Mouse (Mus musculus) cerebellum, adult 2 months (tissue): Measurements from ENCODE around the gene Slc30a5. TPM values are rescaled to one million over a fixed set of nuclear protein-coding genes. Genes with fewer than 3 reads are reported as not detected.

Experiments
- DNase-seq, 2 experiments: peaks; one replicate each; pipeline ENCODE4 v3.0.0; 2021
- H3K27ac ChIP-seq: fragments of 200-500 bp; 2 replicates; pipeline ENCODE4 v1.5.1; 2012; ENCODE audit warnings: low read length, control low read depth, inconsistent platforms; ENCODE audit not compliant: insufficient read depth
- H3K27me3 ChIP-seq: fragments of 200-500 bp; 2 replicates; pipeline ENCODE4 v1.6.1; 2012; ENCODE audit warnings: inconsistent platforms, mild to moderate bottlenecking, low read length, moderate library complexity; ENCODE audit not compliant: control insufficient read depth, insufficient read depth
- H3K4me1 ChIP-seq: fragments of 200-500 bp; 2 replicates; pipeline ENCODE4 v1.6.1; 2011; ENCODE audit warnings: low read length; ENCODE audit not compliant: control insufficient read depth, insufficient read depth
- H3K4me3 ChIP-seq: fragments of 200-500 bp; replicated peaks from 2 replicates; pipeline ENCODE3; 2011; ENCODE audit warnings: mild to moderate bottlenecking, low read depth, low read length, control low read depth; ENCODE audit not compliant: insufficient read depth
- CTCF ChIP-seq: fragments of 200-500 bp; IDR thresholded peaks from 2 replicates; pipeline ENCODE4 v1.5.1; 2011; ENCODE audit warnings: low read depth, mild to moderate bottlenecking, control low read depth, low read length, moderate library complexity, borderline replicate concordance; ENCODE audit not compliant: insufficient read depth
- POLR2A ChIP-seq: fragments of 200-500 bp; IDR thresholded peaks from 2 replicates; pipeline ENCODE4 v1.6.1; 2011; ENCODE audit warnings: low read length, control low read depth, borderline replicate concordance; ENCODE audit not compliant: insufficient read depth
- WGBS: fragments of 180-500 bp; shearing (Covaris S2); methylation state at CpG from one replicate; pipeline ENCODE4 v1.1.7; 2018; 5-methylcytosine and 5-hydroxymethylcytosine counted together
- polyA plus RNA-seq: library from polyadenylated mRNA; depleted of rRNA; stranded (reverse); fragments of >200 nt; gene quantifications from 2 replicates; pipeline ENCODE4 v1.2.3, GENCODE M21; 2012

The Slc30a5 gene
- polyA plus RNA-seq, 1 experiment: 42.7 TPM

- Histone ChIP-seq H3K27me3 (no peaks in the 10 kb centered on the region), H3K27ac (no peak overlapping the region), H3K4me1 (no peaks in the 10 kb centered on the region), H3K4me3 (no peak overlapping the region)
- TF ChIP-seq POLR2A: no peak
- no peak for TF ChIP-seq CTCF
- no peak for DNase-seq
- 72% methylated on average over 3 of the region's 3 CpGs for WGBS
Observed at GRCm38 (mm10) chr13:100853120-100853519, 19.9 kb upstream of the Slc30a5 start.

- Histone ChIP-seq H3K27ac (no peak overlapping the region), H3K4me1 (no peaks in the 10 kb centered on the region), H3K27me3 (no peaks in the 10 kb centered on the region), H3K4me3 (no peak overlapping the region)
- no peak for TF ChIP-seq CTCF
- DNase-seq: no peak
- WGBS: 98% methylated on average over 3 of the region's 3 CpGs
Observed at GRCm38 (mm10) chr13:100849137-100849536, 15.9 kb upstream of the Slc30a5 start.

DNA sequence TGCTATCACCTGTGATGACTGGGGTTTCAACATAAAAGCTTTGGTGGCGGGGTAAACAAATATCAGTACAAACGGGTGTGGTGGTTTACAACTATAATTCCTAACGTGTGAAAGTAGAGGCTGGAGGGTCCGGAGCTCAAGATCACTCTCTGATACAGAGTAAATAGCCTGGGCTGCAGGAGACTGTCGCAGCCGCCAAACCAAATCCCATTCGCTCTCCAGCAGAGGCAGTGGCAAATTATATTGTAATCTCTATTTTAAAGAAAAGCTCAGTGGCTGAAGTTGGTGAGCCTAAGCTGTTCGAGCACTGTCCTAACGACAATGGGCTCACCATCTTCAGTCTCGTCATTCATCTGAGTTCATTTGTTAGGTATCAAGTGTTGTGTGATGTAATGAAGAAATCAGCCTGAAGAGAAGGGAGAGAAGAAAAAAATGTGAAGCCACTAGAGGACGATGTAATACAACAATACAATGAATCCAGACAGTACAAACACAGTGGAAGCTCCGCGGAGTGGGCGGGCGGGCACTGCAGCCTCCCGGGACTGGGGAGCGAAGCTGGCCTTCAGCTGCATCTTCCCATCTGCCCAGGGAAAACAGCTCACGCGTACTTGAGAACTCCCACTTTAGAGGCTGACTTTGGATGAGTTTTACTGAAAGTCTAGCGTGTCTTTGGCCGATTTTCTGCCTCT lies 13.8 kb upstream of the Slc30a5 start:
- H3K27ac ChIP-seq: no peak overlapping the region
- H3K27me3 ChIP-seq: no peaks in the 10 kb centered on the region
- peak; percentile 33 to 37 for DNase-seq
- peak overlapping the region; percentile 21 for H3K4me3 ChIP-seq
- WGBS: 34% methylated on average over 21 of the region's 21 CpGs
- peaks cover 4% of the 10 kb centered on the region for H3K4me1 ChIP-seq
- TF ChIP-seq CTCF (peak; percentile 49; the same call in 1 of the 2 replicates), POLR2A (no peak)

GRCm38 (mm10) chr13:100846254-100846653 lies 13.0 kb upstream of the Slc30a5 start:
- 86% methylated on average over 8 of the region's 8 CpGs for WGBS
- Histone ChIP-seq H3K27me3 (no peaks in the 10 kb centered on the region), H3K4me1 (peaks cover 4% of the 10 kb centered on the region), H3K4me3 (no peak overlapping the region), H3K27ac (no peak overlapping the region)
- TF ChIP-seq CTCF (no peak), POLR2A (no peak)
- DNase-seq: no peak

DNA sequence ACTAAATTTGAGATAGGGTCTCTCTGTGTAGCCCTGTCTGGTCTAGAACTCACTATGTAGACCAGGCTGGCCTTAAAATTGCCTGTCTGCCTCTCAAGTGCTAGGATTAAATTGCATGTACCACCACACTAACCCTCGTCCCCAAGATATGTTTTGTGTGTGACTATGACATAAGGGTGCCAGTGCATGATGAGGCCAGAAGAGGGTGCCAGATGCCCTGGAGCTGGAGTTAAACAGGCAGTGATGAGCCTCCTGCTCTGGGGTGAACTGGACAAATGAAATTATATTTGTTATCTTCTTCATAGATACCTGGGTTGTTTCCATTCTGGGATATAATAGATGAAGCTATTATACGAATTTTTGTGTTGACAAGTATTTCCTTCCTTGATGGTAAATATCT lies 10.7 kb upstream of the Slc30a5 start:
- DNase-seq: no peak
- no peaks in the 10 kb centered on the region for H3K27me3 ChIP-seq
- no peak overlapping the region for H3K4me3 ChIP-seq
- no peak overlapping the region for H3K27ac ChIP-seq
- H3K4me1 ChIP-seq: peaks cover 4% of the 10 kb centered on the region
- TF ChIP-seq POLR2A: no peak
- peak; percentile 35; the same call in 1 of the 2 replicates for TF ChIP-seq CTCF
- WGBS: 84% methylated on average over 2 of the region's 2 CpGs

DNA sequence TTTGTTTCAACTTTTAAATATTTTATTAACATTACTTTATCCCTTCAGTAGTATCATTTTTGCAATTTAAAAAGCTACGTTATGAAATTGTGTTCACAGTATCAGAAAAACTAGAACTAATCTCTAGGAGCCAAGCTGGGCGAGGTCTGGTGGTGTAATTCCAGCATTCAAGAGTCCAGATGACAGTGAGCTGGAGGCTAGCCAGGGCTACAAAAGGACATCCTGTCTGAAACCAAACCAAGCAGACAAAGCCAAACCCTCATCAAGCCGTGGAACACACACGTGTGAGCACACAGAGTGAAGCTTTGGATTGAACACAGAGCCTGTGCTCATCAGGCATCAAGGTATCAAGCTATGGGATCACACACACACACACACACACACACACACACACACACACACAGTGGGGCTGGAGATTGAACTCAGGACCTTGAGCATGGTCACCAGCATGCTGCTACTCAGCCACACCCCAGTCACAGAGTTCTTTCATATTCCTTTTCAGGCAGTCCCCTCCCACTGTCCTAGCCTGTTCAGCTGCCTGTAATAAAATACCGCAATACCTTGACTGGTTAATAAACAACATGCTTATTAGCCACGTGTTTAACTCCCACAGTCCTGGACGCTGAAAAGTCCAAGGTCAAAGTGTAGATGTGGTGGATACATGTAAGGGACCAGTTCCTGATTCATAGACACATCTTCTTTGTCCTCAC lies 9.9 kb upstream of the Slc30a5 start:
- DNase-seq: peak; percentile 31 to 60

GRCm38 (mm10) chr13:100841741-100842140 lies 8.5 kb upstream of the Slc30a5 start:
- WGBS: 59% methylated on average over 6 of the region's 6 CpGs
- peaks cover 4% of the 10 kb centered on the region for H3K4me1 ChIP-seq
- no peak for DNase-seq
- TF ChIP-seq CTCF (no peak), POLR2A (no peak)
- no peak overlapping the region for H3K27ac ChIP-seq
- no peaks in the 10 kb centered on the region for H3K27me3 ChIP-seq
- H3K4me3 ChIP-seq: no peak overlapping the region

More for the DNA sequence above, 9.9 kb upstream of the Slc30a5 start:
- H3K27me3 ChIP-seq: no peaks in the 10 kb centered on the region
- H3K4me3 ChIP-seq: no peak overlapping the region
- TF ChIP-seq CTCF (no peak), POLR2A (no peak)
- H3K27ac ChIP-seq: no peak overlapping the region
- H3K4me1 ChIP-seq: peaks cover 4% of the 10 kb centered on the region
- 36% methylated on average over 7 of the region's 7 CpGs for WGBS

DNA sequence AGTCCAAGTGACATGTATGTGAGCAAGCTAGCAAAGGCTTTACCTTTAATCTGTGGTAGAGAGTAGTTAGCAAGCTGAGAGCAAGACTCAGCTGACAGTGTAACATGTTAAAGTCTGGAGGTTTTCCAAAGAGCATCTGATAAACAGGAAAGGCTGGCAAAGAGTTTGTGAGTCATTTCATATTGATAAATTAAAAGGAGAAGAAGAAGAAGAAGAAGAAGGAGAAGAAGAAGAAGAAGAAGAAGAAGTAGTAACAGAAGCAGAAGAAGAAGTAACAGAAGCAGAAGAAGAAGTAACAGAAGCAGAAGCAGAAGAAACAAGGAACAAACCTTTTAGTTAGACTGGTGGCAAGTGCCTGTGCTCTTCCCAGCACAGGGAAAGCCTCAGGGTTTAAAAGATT lies 1.6 kb upstream of the Slc30a5 start:
- no peak for DNase-seq
- Histone ChIP-seq H3K27me3 (no peaks in the 10 kb centered on the region), H3K4me1 (peaks cover 4% of the 10 kb centered on the region; the same call in 1 of the 2 replicates), H3K27ac (no peak overlapping the region), H3K4me3 (no peak overlapping the region)
- TF ChIP-seq CTCF: no peak
- TF ChIP-seq POLR2A: no peak
